Mouse (Mus musculus) heart, postnatal 0 days (tissue): ENCODE results near the gene Zfp410. TPM values are rescaled to one million over a fixed set of nuclear protein-coding genes. Genes with fewer than 3 reads are reported as not detected.

ENCODE experiments used
- ATAC-seq: fragments of 200-750 bp; cut with Nextera tagmentation; 2 replicates; pipeline ENCODE4 v1.8.0; 2017; ENCODE audit warnings: low read depth, moderate number of reproducible peaks, moderate library complexity; ENCODE audit not compliant: insufficient read depth
- DNase-seq: peaks from one replicate; pipeline ENCODE4 v3.0.0-alpha.2; 2016; ENCODE audit warnings: low spot score
- H3K27ac ChIP-seq: fragments of 300-500 bp; sonication (generic); 2 replicates; pipeline ENCODE4 v1.5.1; 2014; ENCODE audit warnings: low read depth, mild to moderate bottlenecking
- H3K27me3 ChIP-seq: fragments of 300-500 bp; sonication (generic); 2 replicates; pipeline ENCODE4 v1.6.1; 2014; ENCODE audit warnings: low read length, mixed read lengths; ENCODE audit not compliant: control insufficient read depth, insufficient read depth
- H3K36me3 ChIP-seq: fragments of 300-500 bp; sonication (generic); replicated peaks from 2 replicates; pipeline ENCODE4 v1.6.1; 2014; ENCODE audit warnings: low read length, mixed read lengths; ENCODE audit not compliant: control insufficient read depth, insufficient read depth
- H3K4me1 ChIP-seq: fragments of 300-500 bp; sonication (generic); 2 replicates; pipeline ENCODE4 v1.6.1; 2014; ENCODE audit warnings: antibody characterized with exemption; ENCODE audit not compliant: control insufficient read depth, insufficient read depth
- H3K4me2 ChIP-seq: fragments of 300-500 bp; sonication (generic); 2 replicates; pipeline ENCODE4 v1.6.1; 2014; ENCODE audit warnings: low read depth, mild to moderate bottlenecking, low read length, moderate library complexity
- H3K4me3 ChIP-seq: fragments of 300-500 bp; sonication (generic); 2 replicates; pipeline ENCODE4 v1.5.1; 2014; ENCODE audit warnings: low read depth, low read length
- H3K9ac ChIP-seq: fragments of 300-500 bp; sonication (generic); replicated peaks from 2 replicates; pipeline ENCODE4 v1.6.1; 2014; ENCODE audit warnings: low read depth, low read length, mixed read lengths
- H3K9me3 ChIP-seq: fragments of 300-500 bp; sonication (generic); replicated peaks from 2 replicates; pipeline ENCODE4 v1.6.1; 2016; ENCODE audit warnings: low read length; ENCODE audit not compliant: control insufficient read depth
- CTCF ChIP-seq: IDR thresholded peaks from 2 replicates; pipeline ENCODE4 v1.5.1; 2016; ENCODE audit warnings: antibody characterized with exemption, control low read depth, low read depth
- EP300 ChIP-seq: IDR thresholded peaks from 2 replicates; pipeline ENCODE4 v1.6.1; 2016; ENCODE audit warnings: antibody characterized with exemption, low read depth
- WGBS: fragments of 180-500 bp; shearing (Covaris S2); extraction: QIAGEN DNeasy Blood & Tissue Kit; methylation state at CpG from one replicate; pipeline ENCODE4 v1.1.7; 2014; 5-methylcytosine and 5-hydroxymethylcytosine counted together
- polyA plus RNA-seq: library from polyadenylated mRNA; unstranded; fragments of >200 nt; fragmentation: Nextera tagmentation; extraction: Ambion mirVana; gene quantifications from 2 replicates; pipeline ENCODE4 v1.2.1, GENCODE M21; 2015
- total RNA-seq: library from RNA; depleted of rRNA; stranded (reverse); fragments of >200 nt; gene quantifications from 2 replicates; pipeline ENCODE4 v1.2.3, GENCODE M21; 2014; ENCODE audit warnings: low replicate concordance

Gene Zfp410
- total and polyA plus RNA-seq, 2 experiments from 2014 or later: 36.3 to 37.7 TPM

GRCm38 (mm10) chr12:84276799-84277198 is 39.9 kb upstream of the Zfp410 start:
- Histone ChIP-seq H3K27ac (no peak overlapping the region), H3K9me3 (no peaks in the 10 kb centered on the region), H3K36me3 (no peaks in the 10 kb centered on the region), H3K4me2 (no peak overlapping the region), H3K4me1 (no peaks in the 10 kb centered on the region), H3K27me3 (no peaks in the 10 kb centered on the region), H3K4me3 (no peak overlapping the region), H3K9ac (no peak overlapping the region)
- no peak for TF ChIP-seq EP300
- TF ChIP-seq CTCF: no peak
- 75% methylated on average over 4 of the region's 4 CpGs for WGBS
- ATAC-seq: no peak
- DNase-seq: no peak

GRCm38 (mm10) chr12:84277832-84278231 is 38.8 kb upstream of the Zfp410 start:
- no peak for TF ChIP-seq CTCF
- no peak for TF ChIP-seq EP300
- 77% methylated on average over 3 of the region's 3 CpGs for WGBS
- Histone ChIP-seq H3K27me3 (no peaks in the 10 kb centered on the region), H3K36me3 (no peaks in the 10 kb centered on the region), H3K4me1 (no peaks in the 10 kb centered on the region), H3K9ac (no peak overlapping the region), H3K27ac (no peak overlapping the region), H3K9me3 (no peaks in the 10 kb centered on the region), H3K4me2 (no peak overlapping the region), H3K4me3 (no peak overlapping the region)
- DNase-seq (no peak), ATAC-seq (no peak)

- Histone ChIP-seq H3K27ac (no peak overlapping the region), H3K27me3 (no peaks in the 10 kb centered on the region), H3K36me3 (no peaks in the 10 kb centered on the region), H3K4me3 (no peak overlapping the region), H3K4me2 (no peak overlapping the region), H3K9me3 (no peaks in the 10 kb centered on the region), H3K9ac (no peak overlapping the region), H3K4me1 (no peaks in the 10 kb centered on the region)
- ATAC-seq (no peak), DNase-seq (no peak)
- TF ChIP-seq EP300: no peak
- TF ChIP-seq CTCF: no peak
- 47% methylated on average over 7 of the region's 7 CpGs for WGBS
Observed at GRCm38 (mm10) chr12:84278901-84279300, 37.8 kb upstream of the Zfp410 start.

- ATAC-seq (no peak), DNase-seq (peak; percentile 9)
- TF ChIP-seq EP300 (no peak), CTCF (no peak)
- Histone ChIP-seq H3K9ac (peak overlapping the region; percentile 85), H3K27me3 (no peaks in the 10 kb centered on the region), H3K4me1 (peaks cover 12% of the 10 kb centered on the region), H3K36me3 (no peaks in the 10 kb centered on the region), H3K27ac (peak overlapping the region; percentile 95), H3K4me2 (peak overlapping the region; percentile 64), H3K9me3 (no peaks in the 10 kb centered on the region), H3K4me3 (peak overlapping the region; percentile 73)
- WGBS: 72% methylated on average over 14 of the region's 14 CpGs
Observed at GRCm38 (mm10) chr12:84284391-84284790, 32.3 kb upstream of the Zfp410 start.

- ATAC-seq (peak; percentile 99), DNase-seq (peak; percentile 98)
- peak within 1 kb of the TSS; percentile 73 for H3K4me3 ChIP-seq
- peak within 1 kb of the TSS; percentile 64 for H3K4me2 ChIP-seq
- H3K4me1 ChIP-seq: peaks cover 12% of the 10 kb centered on the region
- under 1% methylated on average over 39 of the region's 39 CpGs for WGBS
- H3K36me3 ChIP-seq: 0 out of 2 replicates have a peak, but pooled peaks cover 3% of the 10 kb centered on the region
- H3K27ac ChIP-seq: peak within 1 kb of the TSS; percentile 95
- TF ChIP-seq EP300: peak; percentile 95
- TF ChIP-seq CTCF: no peak
- no peaks in the 10 kb centered on the region for H3K9me3 ChIP-seq
- peak within 1 kb of the TSS; percentile 85 for H3K9ac ChIP-seq
- H3K27me3 ChIP-seq: no peaks in the 10 kb centered on the region
Observed at GRCm38 (mm10) chr12:84284885-84285592, 31.6 kb upstream of the Zfp410 start, which contains the start of gene Ptgr2. Ptgr2 (plus strand) TSS chr12:84285232.
